Mouse (Mus musculus): ENCODE results near the gene Bcl11b.

DNA sequence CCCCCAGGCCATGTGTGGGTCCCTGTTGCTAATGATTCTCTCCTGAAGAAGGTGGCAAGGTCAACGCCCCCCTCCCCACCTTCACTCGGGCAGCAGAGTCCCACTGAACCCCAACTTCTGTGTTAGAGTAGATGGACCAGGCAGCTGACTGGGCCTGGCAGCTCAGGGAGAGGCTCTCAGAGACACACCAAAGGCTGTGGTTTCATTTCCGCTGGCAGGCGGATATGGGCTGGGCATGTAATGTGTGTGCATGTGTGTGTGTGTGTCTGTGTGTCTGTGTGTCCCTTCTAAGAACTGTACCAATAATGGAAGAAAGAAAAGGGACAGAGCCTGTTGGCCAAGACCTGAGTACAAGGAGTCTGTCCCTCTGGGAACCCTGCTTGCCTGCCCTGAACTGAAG is 10.4 kb downstream of the Bcl11b start:
- no peak for TF ChIP-seq CTCF (IDR thresholded peaks at IDR 0.05; ENCODE audit: extremely low read depth, insufficient read depth, low read length)
- no peak for TF ChIP-seq POLR2A (IDR thresholded peaks at IDR 0.05; ENCODE audit: extremely low read depth, insufficient read depth, low read length)
